Mouse (Mus musculus): ENCODE measurements at regions not wholly inside any gene's neighbourhood (a gene's known extent, or its start where the extent isn't known, plus 50 kb on each side); places are given as distances from the start of the nearest gene placed in this dataset.

- no peak for DNase-seq (ENCODE audit: low spot score)
Observed at GRCm38 (mm10) chr8:8562268-8562667, 98.8 kb downstream of the Efnb2 start.

GRCm38 (mm10) chr8:8558050-8558449, 103.0 kb downstream of the Efnb2 start:
- DNase-seq (ENCODE audit: low spot score) = no peak

- no peak for DNase-seq (ENCODE audit: low spot score)
Observed at GRCm38 (mm10) chr8:8556152-8556551, 104.9 kb downstream of the Efnb2 start.

- no peak for DNase-seq (ENCODE audit: low spot score)
Observed at GRCm38 (mm10) chr8:8554691-8555090, 106.4 kb downstream of the Efnb2 start.

GRCm38 (mm10) chr8:8552779-8553178, 108.3 kb downstream of the Efnb2 start:
- DNase-seq (ENCODE audit: low spot score) = no peak

GRCm38 (mm10) chr8:8536626-8537025, 124.4 kb downstream of the Efnb2 start:
- DNase-seq (ENCODE audit: low spot score) = no peak

- no peak for DNase-seq (ENCODE audit: low spot score)
Observed at GRCm38 (mm10) chr8:8534787-8535186, 126.3 kb downstream of the Efnb2 start.

- peak; percentile 31 for DNase-seq (ENCODE audit: low spot score)
Observed at GRCm38 (mm10) chr8:8532907-8533306, 128.1 kb downstream of the Efnb2 start.

- DNase-seq (ENCODE audit: low spot score) = no peak
Observed at GRCm38 (mm10) chr8:8530540-8530939, 130.5 kb downstream of the Efnb2 start.

GRCm38 (mm10) chr8:8521532-8521931, 139.5 kb downstream of the Efnb2 start:
- DNase-seq (ENCODE audit: low spot score) = no peak

GRCm38 (mm10) chr8:8519772-8520191, 141.3 kb downstream of the Efnb2 start:
- no peak for DNase-seq (ENCODE audit: low spot score)

GRCm38 (mm10) chr8:8517599-8517998, 143.4 kb downstream of the Efnb2 start:
- no peak for DNase-seq (ENCODE audit: low spot score)

GRCm38 (mm10) chr8:8516272-8516671, 144.8 kb downstream of the Efnb2 start:
- DNase-seq (ENCODE audit: low spot score) = no peak

- no peak for DNase-seq (ENCODE audit: low spot score)
Observed at GRCm38 (mm10) chr8:8499921-8500320, 161.1 kb downstream of the Efnb2 start.

- DNase-seq (ENCODE audit: low spot score) = no peak
Observed at GRCm38 (mm10) chr8:8498753-8499152, 162.3 kb downstream of the Efnb2 start.

GRCm38 (mm10) chr8:8495472-8495871, 165.6 kb downstream of the Efnb2 start:
- DNase-seq (ENCODE audit: low spot score) = no peak

GRCm38 (mm10) chr8:8494281-8494680, 166.8 kb downstream of the Efnb2 start:
- no peak for DNase-seq (ENCODE audit: low spot score)

- DNase-seq (ENCODE audit: low spot score) = no peak
Observed at GRCm38 (mm10) chr8:8491908-8492307, 169.1 kb downstream of the Efnb2 start.

GRCm38 (mm10) chr8:8489784-8490183, 171.3 kb downstream of the Efnb2 start:
- DNase-seq (ENCODE audit: low spot score) = no peak

GRCm38 (mm10) chr8:8488695-8489571, 172.1 kb downstream of the Efnb2 start:
- DNase-seq (ENCODE audit: low spot score) = peak; percentile 52

GRCm38 (mm10) chr8:8488191-8488694, 172.8 kb downstream of the Efnb2 start:
- DNase-seq (ENCODE audit: low spot score) = no peak

GRCm38 (mm10) chr8:8487706-8488105, 173.3 kb downstream of the Efnb2 start:
- peak; percentile 52 for DNase-seq (ENCODE audit: low spot score)

GRCm38 (mm10) chr8:8486866-8487265, 174.2 kb downstream of the Efnb2 start:
- DNase-seq (ENCODE audit: low spot score) = no peak

GRCm38 (mm10) chr8:8485252-8485651, 175.8 kb downstream of the Efnb2 start:
- DNase-seq (ENCODE audit: low spot score) = peak; percentile 46
